8 mouse cellular contexts compared by ENCODE assay signal in the genomic region with DNA sequence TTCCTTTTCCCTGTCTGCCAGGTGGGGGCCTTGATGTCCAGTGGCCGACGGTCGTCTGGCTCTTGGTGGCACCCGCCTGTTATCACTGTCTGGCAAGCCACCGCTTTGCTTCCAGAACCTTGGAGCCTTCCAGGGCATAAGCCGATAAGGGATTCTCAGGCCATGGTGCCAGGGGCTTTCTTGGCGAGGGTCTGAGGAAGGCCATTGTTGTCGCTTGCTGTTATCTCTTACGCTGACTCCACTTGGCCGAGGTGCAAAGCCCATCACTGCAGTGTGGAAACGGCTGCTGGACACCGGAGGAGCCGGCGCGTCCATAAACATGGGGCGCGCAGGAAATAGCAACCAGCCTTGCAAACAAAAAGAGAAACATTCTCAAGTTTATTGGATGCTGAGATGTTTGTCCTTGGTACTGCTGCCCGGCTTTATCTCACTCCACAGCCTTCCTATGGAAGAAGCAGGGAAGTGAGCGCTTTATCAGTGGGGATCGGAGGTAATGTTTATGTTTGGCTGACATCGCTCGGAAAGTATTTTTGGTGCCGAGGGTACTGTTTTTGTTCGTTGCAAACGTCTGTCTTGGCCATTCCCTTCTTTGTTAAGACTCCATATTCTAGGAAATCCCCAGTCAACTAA. TPM values are rescaled to one million over a fixed set of nuclear protein-coding genes. Genes with fewer than 3 reads are reported as not detected.
DNase-seq lines count a peak whose midpoint lies in the region; TF ChIP-seq lines count a peak whose summit lies in the region.

No protein-coding gene starts in this region.

- peaks cover 2% of the 10 kb centered on the region; the same call in 1 of the 2 replicates for H3K27me3 ChIP-seq in thymus, adult 2 months (ENCODE audit: control insufficient read depth, insufficient read depth, low read length)
- H3K27me3 ChIP-seq in limb, embryonic 10.5 days (ENCODE audit: low read depth, poor library complexity, severe bottlenecking), result no peaks in the 10 kb centered on the region

- DNase-seq in adrenal gland, postnatal 14 days, result peak; percentile 22
- DNase-seq in adrenal gland, postnatal 25 days, result no peak
- DNase-seq in thymus, postnatal 4 days, result peak; percentile 11
- DNase-seq in thymus, adult 2 months, result no peak
- peak; percentile 85 to 89 for DNase-seq in lung, adult 18-20 months
- DNase-seq in right cerebral cortex, adult 18-20 months, result no peak
- DNase-seq in T-cell, adult 2 months (ENCODE audit: low spot score), result no peak
- no peak for DNase-seq in limb, embryonic 10.5 days (ENCODE audit: low spot score)

- H3K27ac ChIP-seq in thymus, adult 2 months (ENCODE audit: control insufficient read depth, insufficient read depth, low read length), result no peak overlapping the region
- no peak overlapping the region for H3K27ac ChIP-seq in limb, embryonic 10.5 days

- no peak for TF ChIP-seq POLR2A in thymus, adult 2 months (IDR thresholded peaks at IDR 0.05; ENCODE audit: control insufficient read depth, extremely low read depth, insufficient read depth, low read length, poor library complexity)

- 0 out of 2 replicates have a peak, but pooled peaks cover 6% of the 10 kb centered on the region for H3K4me1 ChIP-seq in thymus, adult 2 months (replicated peaks; ENCODE audit: control insufficient read depth, insufficient read depth, low read length)
- H3K4me1 ChIP-seq in limb, embryonic 10.5 days, result no peaks in the 10 kb centered on the region

- 25% methylated on average over 25 of the region's 25 CpGs for WGBS in thymus, adult 2 months
- WGBS in limb, embryonic 10.5 days, result 78% methylated on average over 25 of the region's 25 CpGs

- no peaks in the 10 kb centered on the region for H3K36me3 ChIP-seq in thymus, adult 2 months (ENCODE audit: control insufficient read depth, insufficient read depth, low read length)
- no peaks in the 10 kb centered on the region for H3K36me3 ChIP-seq in limb, embryonic 10.5 days

- no peak overlapping the region for H3K4me3 ChIP-seq in thymus, adult 2 months (ENCODE audit: control insufficient read depth, insufficient read depth, low read length)
- no peak overlapping the region for H3K4me3 ChIP-seq in limb, embryonic 10.5 days

- H3K9me3 ChIP-seq in limb, embryonic 10.5 days (replicated peaks), result no peaks in the 10 kb centered on the region

- no peak for TF ChIP-seq CTCF in thymus, adult 2 months (IDR thresholded peaks at IDR 0.05; ENCODE audit: borderline replicate concordance, control insufficient read depth, extremely low read depth, insufficient read depth, low read length, poor library complexity)

RNA-seq across cellular contexts. Expression of gene Txndc5, which starts 51.5 kb away (rescaled TPM):
- total RNA-seq in adrenal gland, postnatal 14 days (2021), result 124 and 125 TPM in 2 replicates
- total RNA-seq in adrenal gland, postnatal 25 days (2021), result 154 and 197 TPM in 2 replicates
- 49.4 and 57.4 TPM in 2 replicates for polyA plus RNA-seq in thymus, adult 2 months (2012; rRNA removed)
- 188 TPM in 2 replicates for polyA plus RNA-seq in limb, embryonic 10.5 days (2016; fragmentation: Nextera tagmentation; extraction: Ambion mirVana)

RNA-seq across cellular contexts. Expression of gene Bloc1s5, which starts 54.8 kb away (rescaled TPM):
- total RNA-seq in adrenal gland, postnatal 14 days (2021), result 13.8 and 17.9 TPM in 2 replicates
- 13.8 and 24.4 TPM in 2 replicates for total RNA-seq in adrenal gland, postnatal 25 days (2021)
- 2.7 and 3.5 TPM in 2 replicates for polyA plus RNA-seq in thymus, adult 2 months (2012; rRNA removed)
- polyA plus RNA-seq in limb, embryonic 10.5 days (2016; fragmentation: Nextera tagmentation; extraction: Ambion mirVana), result 20.7 and 23.5 TPM in 2 replicates

Comparison
In these comparisons a context has a peak if more than half of its experiments do, and no peak if none do; other contexts are left out.
1. DNase-seq: peak in adrenal gland, postnatal 14 days (single experiment), thymus, postnatal 4 days (single experiment) and lung, adult 18-20 months (2 of 2); none in adrenal gland, postnatal 25 days (single experiment), thymus, adult 2 months (single experiment), right cerebral cortex, adult 18-20 months (single experiment), T-cell, adult 2 months (single experiment) and limb, embryonic 10.5 days (single experiment).